Mouse (Mus musculus): ENCODE measurements around the gene Mdga2. TPM values are rescaled to one million over a fixed set of nuclear protein-coding genes. Genes with fewer than 3 reads are reported as not detected.

The Mdga2 gene
- polyA plus RNA-seq, 1 experiment from 2014 or later: 0.08 TPM

- no peak for TF ChIP-seq EP300 (IDR thresholded peaks at IDR 0.05)
- no peak for TF ChIP-seq CTCF (IDR thresholded peaks at IDR 0.05)
- Histone ChIP-seq H3K9ac (replicated peaks; ENCODE audit: low read depth) (no peak overlapping the region), H3K27ac (ENCODE audit: low read length) (no peak overlapping the region), H3K27me3 (replicated peaks; ENCODE audit: insufficient read depth, low read length) (peaks cover 24% of the 10 kb centered on the region), H3K36me3 (ENCODE audit: insufficient read depth, low read length) (no peaks in the 10 kb centered on the region), H3K9me3 (ENCODE audit: low read length) (no peaks in the 10 kb centered on the region), H3K4me2 (replicated peaks; ENCODE audit: low read depth, low read length) (no peak overlapping the region), H3K4me3 (ENCODE audit: low read depth, low read length) (no peak overlapping the region; the same call in 1 of the 2 replicates), H3K4me1 (ENCODE audit: insufficient read depth, low read depth, low read length) (peaks cover 4% of the 10 kb centered on the region; the same call in 1 of the 2 replicates)
- DNase-seq (ENCODE audit: low spot score) (no peak), ATAC-seq (no peak)
- 5% methylated on average over 6 of the region's 6 CpGs for WGBS
Observed at GRCm38 (mm10) chr12:67220041-67220440, 2.3 kb downstream of the Mdga2 start.

- no peak for ATAC-seq
- DNase-seq (ENCODE audit: low spot score): no peak
- Histone ChIP-seq H3K27ac (ENCODE audit: low read length) (no peak overlapping the region), H3K36me3 (ENCODE audit: insufficient read depth, low read length) (no peaks in the 10 kb centered on the region), H3K9ac (replicated peaks; ENCODE audit: low read depth) (no peak overlapping the region), H3K4me1 (ENCODE audit: insufficient read depth, low read depth, low read length) (peaks cover 4% of the 10 kb centered on the region; the same call in 1 of the 2 replicates), H3K9me3 (ENCODE audit: low read length) (no peaks in the 10 kb centered on the region), H3K4me2 (replicated peaks; ENCODE audit: low read depth, low read length) (no peak overlapping the region), H3K4me3 (ENCODE audit: low read depth, low read length) (no peak overlapping the region), H3K27me3 (replicated peaks; ENCODE audit: insufficient read depth, low read length) (peaks cover 24% of the 10 kb centered on the region)
- TF ChIP-seq CTCF (IDR thresholded peaks at IDR 0.05) (no peak), EP300 (IDR thresholded peaks at IDR 0.05) (no peak)
- 30% methylated on average over 5 of the region's 5 CpGs for WGBS
Observed at GRCm38 (mm10) chr12:67219564-67219963, 2.8 kb downstream of the Mdga2 start.

- ATAC-seq (no peak), DNase-seq (ENCODE audit: low spot score) (no peak)
- Histone ChIP-seq H3K36me3 (ENCODE audit: insufficient read depth, low read length) (no peaks in the 10 kb centered on the region), H3K9ac (replicated peaks; ENCODE audit: low read depth) (no peak overlapping the region), H3K27ac (ENCODE audit: low read length) (no peak overlapping the region), H3K27me3 (replicated peaks; ENCODE audit: insufficient read depth, low read length) (no peaks in the 10 kb centered on the region), H3K4me2 (replicated peaks; ENCODE audit: low read depth, low read length) (no peak overlapping the region), H3K4me1 (ENCODE audit: insufficient read depth, low read depth, low read length) (no peaks in the 10 kb centered on the region), H3K4me3 (ENCODE audit: low read depth, low read length) (no peak overlapping the region), H3K9me3 (ENCODE audit: low read length) (no peaks in the 10 kb centered on the region)
- TF ChIP-seq EP300 (IDR thresholded peaks at IDR 0.05): no peak
- TF ChIP-seq CTCF (IDR thresholded peaks at IDR 0.05): no peak
- 47% methylated on average over 2 of the region's 2 CpGs for WGBS
Observed at GRCm38 (mm10) chr12:67212801-67213200, 9.5 kb downstream of the Mdga2 start.

GRCm38 (mm10) chr12:67178155-67178554 is 44.2 kb downstream of the Mdga2 start:
- H3K27ac ChIP-seq (ENCODE audit: low read length): no peak overlapping the region

GRCm38 (mm10) chr12:67156569-67157237 is 65.6 kb downstream of the Mdga2 start:
- no peaks in the 10 kb centered on the region for H3K9me3 ChIP-seq (ENCODE audit: low read length)
- H3K4me1 ChIP-seq (ENCODE audit: insufficient read depth, low read depth, low read length): no peaks in the 10 kb centered on the region
- WGBS: 64% methylated on average over 8 of the region's 8 CpGs
- no peak for DNase-seq (ENCODE audit: low spot score)
- no peak for ATAC-seq
- no peak overlapping the region for H3K9ac ChIP-seq (replicated peaks; ENCODE audit: low read depth)
- H3K27me3 ChIP-seq (replicated peaks; ENCODE audit: insufficient read depth, low read length): no peaks in the 10 kb centered on the region
- H3K27ac ChIP-seq (ENCODE audit: low read length): no peak overlapping the region
- no peak overlapping the region for H3K4me3 ChIP-seq (ENCODE audit: low read depth, low read length)
- H3K4me2 ChIP-seq (replicated peaks; ENCODE audit: low read depth, low read length): no peak overlapping the region
- no peaks in the 10 kb centered on the region for H3K36me3 ChIP-seq (ENCODE audit: insufficient read depth, low read length)
- TF ChIP-seq EP300 (IDR thresholded peaks at IDR 0.05) (no peak), CTCF (IDR thresholded peaks at IDR 0.05) (no peak)

More at GRCm38 (mm10) chr12:67178155-67178554, 44.2 kb downstream of the Mdga2 start:
- no peaks in the 10 kb centered on the region for H3K36me3 ChIP-seq (ENCODE audit: insufficient read depth, low read length)
- H3K4me1 ChIP-seq (ENCODE audit: insufficient read depth, low read depth, low read length): no peaks in the 10 kb centered on the region
- H3K9me3 ChIP-seq (ENCODE audit: low read length): no peaks in the 10 kb centered on the region
- TF ChIP-seq CTCF (IDR thresholded peaks at IDR 0.05) (no peak), EP300 (IDR thresholded peaks at IDR 0.05) (no peak)
- no peak for DNase-seq (ENCODE audit: low spot score)
- no peak overlapping the region for H3K4me2 ChIP-seq (replicated peaks; ENCODE audit: low read depth, low read length)
- H3K9ac ChIP-seq (replicated peaks; ENCODE audit: low read depth): no peak overlapping the region
- ATAC-seq: no peak
- H3K4me3 ChIP-seq (ENCODE audit: low read depth, low read length): no peak overlapping the region
- WGBS: 97% methylated on average over 1 of the region's 1 CpGs
- H3K27me3 ChIP-seq (replicated peaks; ENCODE audit: insufficient read depth, low read length): no peaks in the 10 kb centered on the region

- Histone ChIP-seq H3K27ac (ENCODE audit: low read length) (no peak overlapping the region), H3K4me2 (replicated peaks; ENCODE audit: low read depth, low read length) (no peak overlapping the region), H3K27me3 (replicated peaks; ENCODE audit: insufficient read depth, low read length) (no peaks in the 10 kb centered on the region), H3K9me3 (ENCODE audit: low read length) (no peaks in the 10 kb centered on the region), H3K4me3 (ENCODE audit: low read depth, low read length) (no peak overlapping the region), H3K36me3 (ENCODE audit: insufficient read depth, low read length) (no peaks in the 10 kb centered on the region), H3K4me1 (ENCODE audit: insufficient read depth, low read depth, low read length) (no peaks in the 10 kb centered on the region), H3K9ac (replicated peaks; ENCODE audit: low read depth) (no peak overlapping the region)
- 44% methylated on average over 3 of the region's 3 CpGs for WGBS
- no peak for ATAC-seq
- no peak for TF ChIP-seq EP300 (IDR thresholded peaks at IDR 0.05)
- no peak for TF ChIP-seq CTCF (IDR thresholded peaks at IDR 0.05)
- DNase-seq (ENCODE audit: low spot score): no peak
Observed at GRCm38 (mm10) chr12:67153077-67153476, 69.3 kb downstream of the Mdga2 start.

All from lung, postnatal 0 days (tissue).